Mouse (Mus musculus) heart, embryonic 11.5 days (tissue): Measurements from ENCODE around the gene Sdk2. TPM values are rescaled to one million over a fixed set of nuclear protein-coding genes. Genes with fewer than 3 reads are reported as not detected.

Source experiments
- ATAC-seq: fragments of 200-750 bp; cut with Nextera tagmentation; replicated peaks from 2 replicates; pipeline ENCODE4 v1.8.0; 2017; ENCODE audit warnings: moderate library complexity; ENCODE audit not compliant: insufficient number of reproducible peaks, low FRiP score, low TSS enrichment
- H3K27ac ChIP-seq: fragments of 300-500 bp; sonication (generic); 2 replicates; pipeline ENCODE4 v1.5.1; 2014; ENCODE audit warnings: mild to moderate bottlenecking, low read depth, low read length
- H3K27me3 ChIP-seq: fragments of 300-500 bp; sonication (generic); 2 replicates; pipeline ENCODE4 v1.6.1; 2014; ENCODE audit warnings: mild to moderate bottlenecking, low read length, mixed read lengths; ENCODE audit not compliant: control insufficient read depth, insufficient read depth
- H3K36me3 ChIP-seq: fragments of 300-500 bp; sonication (generic); 2 replicates; pipeline ENCODE4 v1.6.1; 2014; ENCODE audit warnings: mild to moderate bottlenecking, low read length, moderate library complexity, mixed read lengths; ENCODE audit not compliant: control insufficient read depth, insufficient read depth
- H3K4me1 ChIP-seq: fragments of 300-500 bp; sonication (generic); 2 replicates; pipeline ENCODE4 v1.6.1; 2014; ENCODE audit warnings: low read length; ENCODE audit not compliant: control insufficient read depth, insufficient read depth
- H3K4me2 ChIP-seq: fragments of 300-500 bp; sonication (generic); 2 replicates; pipeline ENCODE4 v1.6.1; 2014; ENCODE audit warnings: mild to moderate bottlenecking, moderate library complexity
- H3K4me3 ChIP-seq: fragments of 300-500 bp; sonication (generic); 2 replicates; pipeline ENCODE4 v1.5.1; 2014; ENCODE audit warnings: low read depth, low read length
- H3K9ac ChIP-seq: fragments of 300-500 bp; sonication (generic); 2 replicates; pipeline ENCODE4 v1.6.1; 2014; ENCODE audit warnings: mild to moderate bottlenecking, low read depth, low read length, moderate library complexity
- H3K9me3 ChIP-seq: fragments of 300-500 bp; sonication (generic); replicated peaks from 2 replicates; pipeline ENCODE4 v1.6.1; 2016; ENCODE audit warnings: low read length; ENCODE audit not compliant: control insufficient read depth
- WGBS: fragments of 180-500 bp; shearing (Covaris S2); extraction: QIAGEN DNeasy Blood & Tissue Kit; methylation state at CpG from one replicate; pipeline ENCODE4 v1.1.7; 2014; ENCODE audit not compliant: insufficient replicate concordance; 5-methylcytosine and 5-hydroxymethylcytosine counted together
- polyA plus RNA-seq: library from polyadenylated mRNA; unstranded; fragments of >200 nt; fragmentation: Nextera tagmentation; extraction: Ambion mirVana; gene quantifications from 2 replicates; pipeline ENCODE4 v1.2.1, GENCODE M21; 2014

Sdk2 gene
- polyA plus RNA-seq, 1 experiment from 2014 or later: 1.9 TPM

DNA sequence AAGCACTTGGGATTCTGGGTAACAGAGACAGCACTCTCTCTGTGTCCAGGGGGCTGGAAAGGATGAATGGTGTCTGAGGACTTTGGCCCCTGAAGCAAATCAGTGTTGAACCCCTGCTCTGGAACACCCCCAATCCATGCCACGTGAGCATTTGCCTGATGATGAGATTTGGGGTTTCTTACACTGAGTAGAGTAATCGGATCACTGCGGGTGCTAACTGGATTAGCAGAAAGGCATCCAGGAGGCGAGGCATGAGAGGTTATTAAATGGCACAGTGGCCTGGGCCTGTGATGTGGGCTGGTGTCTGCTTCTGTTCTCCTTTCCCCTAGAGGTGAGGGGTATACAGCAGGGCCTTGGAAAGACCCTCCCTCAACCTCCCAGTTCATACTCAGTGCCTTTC, 44.7 kb downstream of the Sdk2 start:
- peaks cover 25% of the 10 kb centered on the region for H3K4me1 ChIP-seq

DNA sequence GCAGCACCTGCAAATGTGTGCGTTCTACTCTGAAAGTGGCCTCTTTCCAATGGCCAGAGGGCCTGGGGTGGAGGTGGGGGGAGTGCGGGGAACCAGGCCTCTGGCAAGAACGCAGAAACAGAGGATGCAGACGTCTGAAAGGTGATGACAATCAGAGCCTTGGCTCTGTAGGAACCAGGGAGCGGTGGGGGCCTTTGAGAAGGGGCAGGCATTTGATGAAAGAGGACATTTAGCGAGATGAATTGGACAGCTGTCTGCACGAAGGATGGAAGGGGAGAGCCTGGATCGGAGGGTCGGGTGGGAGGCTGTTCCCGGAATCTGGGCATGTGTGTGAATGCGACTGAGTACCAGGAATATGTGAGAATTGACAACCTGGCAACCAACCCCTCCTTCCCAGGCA, 47.8 kb downstream of the Sdk2 start:
- H3K27me3 ChIP-seq: no peaks in the 10 kb centered on the region
- 20% methylated on average over 11 of the region's 11 CpGs for WGBS
- H3K4me1 ChIP-seq: peaks cover 32% of the 10 kb centered on the region
- peak overlapping the region; percentile 14; the same call in 1 of the 2 replicates for H3K4me2 ChIP-seq
- no peak for ATAC-seq
- no peaks in the 10 kb centered on the region for H3K9me3 ChIP-seq
- H3K9ac ChIP-seq: no peak overlapping the region
- H3K4me3 ChIP-seq: no peak overlapping the region
- no peaks in the 10 kb centered on the region for H3K36me3 ChIP-seq
- H3K27ac ChIP-seq: no peak overlapping the region

More for the DNA sequence above, 44.7 kb downstream of the Sdk2 start:
- no peak for ATAC-seq
- H3K9me3 ChIP-seq: no peaks in the 10 kb centered on the region
- H3K9ac ChIP-seq: no peak overlapping the region
- no peak overlapping the region for H3K4me3 ChIP-seq
- no peaks in the 10 kb centered on the region for H3K27me3 ChIP-seq
- H3K36me3 ChIP-seq: no peaks in the 10 kb centered on the region
- H3K4me2 ChIP-seq: no peak overlapping the region
- WGBS: 69% methylated on average over 4 of the region's 4 CpGs
- no peak overlapping the region for H3K27ac ChIP-seq

DNA sequence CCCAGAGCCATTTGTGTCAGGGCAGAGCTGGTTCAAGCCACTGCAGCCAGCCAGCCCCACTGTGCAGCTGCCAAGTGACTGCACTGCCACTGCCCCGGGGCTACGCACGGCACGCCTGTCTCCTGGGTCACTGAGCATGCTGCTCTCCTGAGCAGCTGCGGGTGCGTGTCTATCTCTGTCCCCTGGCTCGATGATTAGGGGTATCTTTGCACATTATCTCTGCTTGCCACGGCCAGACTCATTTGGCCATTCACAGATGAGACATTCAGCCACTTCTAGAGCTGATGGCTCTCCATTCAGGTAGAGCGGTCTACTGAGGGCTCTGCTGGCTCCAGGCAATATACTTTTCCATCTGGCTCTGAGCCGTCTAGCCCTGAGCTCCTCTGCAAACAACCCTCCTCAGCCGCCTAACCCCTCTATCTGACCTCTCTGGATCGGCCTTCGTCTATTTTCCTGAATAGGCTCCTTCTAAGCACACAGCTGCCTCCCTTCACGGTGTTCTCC, 49.9 kb downstream of the Sdk2 start:
- Histone ChIP-seq H3K27ac (no peak overlapping the region), H3K27me3 (no peaks in the 10 kb centered on the region), H3K4me3 (no peak overlapping the region), H3K9me3 (no peaks in the 10 kb centered on the region), H3K9ac (no peak overlapping the region), H3K4me2 (peak overlapping the region; percentile 14; the same call in 1 of the 2 replicates), H3K36me3 (no peaks in the 10 kb centered on the region), H3K4me1 (peaks cover 32% of the 10 kb centered on the region)
- 22% methylated on average over 14 of the region's 14 CpGs for WGBS
- ATAC-seq: no peak

DNA sequence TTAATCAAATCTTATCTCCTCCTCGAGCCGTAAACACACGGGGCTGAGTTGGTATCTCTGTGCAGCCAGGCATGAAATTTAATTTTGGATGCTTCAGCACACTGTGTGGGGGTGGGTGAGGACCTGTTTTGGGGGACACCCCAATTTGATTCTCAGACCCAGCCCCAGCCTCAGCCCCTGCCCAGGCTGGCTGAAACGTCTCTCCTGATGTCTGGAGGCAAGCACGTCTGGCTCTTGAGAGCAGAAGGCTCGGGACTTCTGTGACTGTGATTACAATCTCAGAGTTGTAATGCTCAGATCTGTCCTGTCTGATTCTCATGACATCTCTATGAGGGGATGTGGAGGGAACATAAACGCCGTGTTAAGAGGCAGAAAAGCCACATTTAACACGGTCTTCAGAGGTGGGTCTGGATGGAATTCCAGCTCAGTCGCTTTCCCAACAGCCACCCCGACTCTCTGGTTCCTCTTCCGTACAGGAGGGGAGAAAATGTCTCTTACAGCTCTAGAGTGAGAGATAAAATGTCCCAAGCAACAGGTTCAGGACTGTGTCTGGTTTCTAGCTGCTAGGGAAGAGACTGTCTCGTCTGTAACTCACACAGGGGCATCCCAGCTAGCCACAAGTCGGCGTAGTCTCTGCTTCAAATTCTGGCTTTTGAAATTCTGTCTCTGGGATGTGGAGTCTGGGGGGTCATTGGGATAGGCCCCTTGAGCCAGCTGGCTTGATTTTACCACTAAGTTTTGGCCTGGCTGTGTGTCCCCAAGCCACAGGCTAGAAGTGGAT, 50.5 kb downstream of the Sdk2 start:
- H3K4me1 ChIP-seq: peaks cover 38% of the 10 kb centered on the region
- ATAC-seq: no peak
- H3K4me2 ChIP-seq: peak overlapping the region; percentile 14
- 29% methylated on average over 15 of the region's 15 CpGs for WGBS
- H3K9ac ChIP-seq: no peak overlapping the region
- no peak overlapping the region for H3K27ac ChIP-seq
- H3K36me3 ChIP-seq: no peaks in the 10 kb centered on the region
- no peaks in the 10 kb centered on the region for H3K27me3 ChIP-seq
- no peak overlapping the region for H3K4me3 ChIP-seq
- H3K9me3 ChIP-seq: no peaks in the 10 kb centered on the region

DNA sequence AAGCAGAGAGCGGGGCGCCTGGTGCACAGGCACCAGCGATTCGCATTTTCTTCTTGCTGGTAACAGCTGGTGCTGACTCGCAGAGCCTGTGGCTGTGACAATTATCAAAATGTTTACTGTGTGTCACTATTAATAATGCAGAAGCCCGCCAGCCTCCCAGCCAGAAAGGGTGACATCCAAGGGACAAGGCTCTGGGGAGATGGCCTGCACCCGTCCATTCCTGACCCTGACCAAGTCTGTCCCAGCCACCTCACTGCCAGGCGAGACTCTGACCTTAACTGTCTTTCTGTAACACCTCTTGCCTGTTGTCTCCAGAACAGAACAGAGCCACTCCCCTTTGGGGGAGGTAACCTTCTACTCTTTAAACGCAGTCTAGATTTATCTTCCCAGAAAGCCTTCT, 55.3 kb downstream of the Sdk2 start:
- Histone ChIP-seq H3K9me3 (no peaks in the 10 kb centered on the region), H3K9ac (no peak overlapping the region), H3K4me2 (no peak overlapping the region), H3K27ac (no peak overlapping the region), H3K36me3 (no peaks in the 10 kb centered on the region), H3K4me1 (peaks cover 16% of the 10 kb centered on the region), H3K4me3 (no peak overlapping the region), H3K27me3 (no peaks in the 10 kb centered on the region)
- WGBS: 53% methylated on average over 9 of the region's 9 CpGs
- no peak for ATAC-seq

DNA sequence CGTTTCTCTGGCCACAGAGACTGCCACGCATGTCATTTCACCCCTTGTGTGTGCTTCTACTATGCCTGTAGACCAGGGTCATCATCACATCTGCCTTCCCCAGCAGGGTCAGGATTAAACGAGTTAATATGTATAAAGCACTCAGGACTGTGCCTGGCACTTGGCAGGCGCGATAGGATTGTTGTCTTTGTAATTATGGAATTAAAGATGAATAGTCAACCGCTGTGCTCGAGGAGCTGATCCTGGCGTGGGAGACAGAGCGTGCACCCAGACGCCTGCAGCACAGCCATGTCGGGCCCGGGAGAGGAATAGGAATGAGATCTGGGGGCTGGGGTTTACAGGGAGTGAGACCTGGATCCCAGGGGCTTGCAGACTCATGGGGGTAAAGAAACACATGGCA, 61.0 kb downstream of the Sdk2 start:
- no peak for ATAC-seq
- H3K27ac ChIP-seq: no peak overlapping the region
- H3K4me1 ChIP-seq: no peaks in the 10 kb centered on the region
- WGBS: 51% methylated on average over 12 of the region's 12 CpGs
- H3K4me3 ChIP-seq: no peak overlapping the region
- no peak overlapping the region for H3K9ac ChIP-seq
- H3K4me2 ChIP-seq: no peak overlapping the region
- no peaks in the 10 kb centered on the region for H3K27me3 ChIP-seq
- no peaks in the 10 kb centered on the region for H3K36me3 ChIP-seq
- no peaks in the 10 kb centered on the region for H3K9me3 ChIP-seq

DNA sequence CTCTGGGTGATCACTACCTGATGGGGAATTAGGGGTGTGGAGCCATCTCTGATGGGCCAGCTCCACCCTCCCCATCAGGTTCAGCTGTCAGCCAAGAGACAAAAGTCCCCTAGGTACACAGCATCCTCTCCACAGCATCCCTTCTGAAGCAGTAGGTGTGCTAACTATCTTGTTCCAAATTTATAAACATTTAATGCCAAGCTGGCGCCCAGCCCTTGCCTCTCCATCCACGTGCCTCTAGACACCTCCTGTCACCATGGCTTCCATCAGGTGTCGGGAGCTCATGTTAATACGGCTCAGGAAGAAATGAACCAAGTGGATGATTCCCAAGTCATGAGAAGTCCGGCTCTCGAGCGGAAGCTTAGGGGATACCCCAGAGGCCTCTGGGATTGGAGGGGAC, 62.2 kb downstream of the Sdk2 start:
- no peaks in the 10 kb centered on the region for H3K27me3 ChIP-seq
- H3K4me1 ChIP-seq: no peaks in the 10 kb centered on the region
- H3K36me3 ChIP-seq: no peaks in the 10 kb centered on the region
- no peak overlapping the region for H3K27ac ChIP-seq
- no peak for ATAC-seq
- H3K4me2 ChIP-seq: no peak overlapping the region
- no peak overlapping the region for H3K4me3 ChIP-seq
- no peak overlapping the region for H3K9ac ChIP-seq
- no peaks in the 10 kb centered on the region for H3K9me3 ChIP-seq
- 88% methylated on average over 7 of the region's 7 CpGs for WGBS

DNA sequence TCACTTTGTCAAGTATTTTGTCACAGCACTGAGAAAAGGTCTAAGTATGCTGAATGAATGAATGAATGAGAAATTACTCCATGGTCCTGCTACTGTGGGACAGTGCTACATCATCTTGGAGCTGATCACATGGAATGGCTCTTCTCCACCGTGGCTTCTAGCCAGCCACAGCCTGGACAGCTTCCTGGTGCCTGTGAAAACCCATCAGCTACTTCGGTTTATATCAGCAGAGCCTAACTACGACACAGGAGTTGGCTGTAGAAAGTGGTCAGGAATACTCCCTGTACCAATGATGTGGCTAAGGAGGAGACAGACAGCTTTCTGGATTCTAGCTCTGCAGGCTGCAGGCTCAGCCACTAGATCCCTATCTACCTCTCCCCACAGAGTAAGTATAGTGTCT, 63.7 kb downstream of the Sdk2 start:
- no peaks in the 10 kb centered on the region for H3K36me3 ChIP-seq
- no peak for ATAC-seq
- no peaks in the 10 kb centered on the region for H3K27me3 ChIP-seq
- H3K4me1 ChIP-seq: no peaks in the 10 kb centered on the region
- H3K9ac ChIP-seq: no peak overlapping the region
- H3K4me2 ChIP-seq: no peak overlapping the region
- WGBS: 71% methylated on average over 3 of the region's 3 CpGs
- H3K27ac ChIP-seq: no peak overlapping the region
- no peak overlapping the region for H3K4me3 ChIP-seq
- no peaks in the 10 kb centered on the region for H3K9me3 ChIP-seq

DNA sequence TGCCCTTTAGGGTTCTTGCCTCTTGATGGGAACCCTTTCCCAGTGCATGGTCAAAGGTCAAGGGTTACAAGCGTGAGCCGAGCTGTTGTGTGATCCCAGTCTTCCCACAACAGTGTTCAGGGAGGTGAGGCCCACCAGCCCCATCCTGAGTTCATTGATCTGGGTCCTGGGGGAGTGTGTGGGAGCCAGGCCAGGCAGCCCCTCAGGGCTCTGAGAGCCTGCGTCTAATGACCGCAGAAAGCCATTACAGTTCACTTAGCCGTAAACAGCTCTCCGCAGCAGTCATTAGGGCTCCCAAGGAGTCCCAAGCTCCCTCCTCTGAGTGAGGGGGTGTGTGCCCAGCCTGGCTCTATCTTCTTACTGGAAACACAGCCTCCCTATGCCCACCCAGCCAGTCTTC, 66.8 kb downstream of the Sdk2 start:
- Histone ChIP-seq H3K9me3 (no peaks in the 10 kb centered on the region), H3K4me3 (no peak overlapping the region), H3K9ac (no peak overlapping the region), H3K4me2 (no peak overlapping the region), H3K36me3 (no peaks in the 10 kb centered on the region), H3K27me3 (no peaks in the 10 kb centered on the region), H3K27ac (no peak overlapping the region), H3K4me1 (peaks cover 9% of the 10 kb centered on the region)
- WGBS: 80% methylated on average over 6 of the region's 6 CpGs
- ATAC-seq: no peak; the same call in 1 of the 2 replicates
